Mouse (Mus musculus): ENCODE measurements around the gene Cenpl. TPM values are rescaled to one million over a fixed set of nuclear protein-coding genes. Genes with fewer than 3 reads are reported as not detected.

Gene Cenpl
- total and polyA plus RNA-seq, 2 experiments from 2014 or later: 0.69 to 6.9 TPM

DNA sequence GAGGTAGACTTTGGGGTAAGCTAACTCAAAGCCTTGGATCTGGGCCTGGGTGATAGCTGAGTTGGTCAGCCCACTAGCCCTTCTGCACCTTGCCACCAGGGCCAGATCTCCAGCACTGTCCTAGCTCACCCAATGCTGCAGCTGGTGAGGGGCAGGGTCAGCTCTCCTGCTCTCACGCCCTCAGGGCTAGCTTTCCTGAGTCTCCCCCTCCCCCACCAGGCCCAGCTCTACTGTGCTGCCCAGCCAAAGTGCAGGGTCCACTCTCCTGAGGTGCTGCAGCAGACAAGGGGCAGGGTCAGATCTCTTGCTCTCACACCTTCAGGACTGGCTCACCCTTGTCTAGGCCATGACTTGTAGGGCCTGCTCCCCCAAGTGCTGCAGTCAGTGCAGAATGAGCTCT, 55.9 kb downstream of the Cenpl start:
- Histone ChIP-seq H3K4me1 (ENCODE audit: control insufficient read depth, insufficient read depth) (peaks cover 6% of the 10 kb centered on the region; the same call in 1 of the 2 replicates), H3K4me2 (ENCODE audit: low read depth, low read length) (no peak overlapping the region), H3K4me3 (ENCODE audit: low read depth, low read length) (no peak overlapping the region), H3K27ac (ENCODE audit: low read depth) (no peak overlapping the region), H3K36me3 (replicated peaks; ENCODE audit: control insufficient read depth, insufficient read depth, low read length) (no peaks in the 10 kb centered on the region), H3K27me3 (ENCODE audit: control insufficient read depth, insufficient read depth, low read length) (no peaks in the 10 kb centered on the region), H3K9me3 (replicated peaks; ENCODE audit: control insufficient read depth, low read length) (no peaks in the 10 kb centered on the region), H3K9ac (replicated peaks; ENCODE audit: low read depth, low read length) (no peak overlapping the region)
- no peak for ATAC-seq (ENCODE audit: insufficient read depth, low read depth)
- TF ChIP-seq EP300 (IDR thresholded peaks at IDR 0.05; ENCODE audit: low read depth) (no peak), CTCF (IDR thresholded peaks at IDR 0.05; ENCODE audit: low read depth) (no peak)
- WGBS: 78% methylated on average over 1 of the region's 1 CpGs
- DNase-seq (ENCODE audit: low spot score): no peak

- 1% methylated on average over 41 of the region's 41 CpGs for WGBS
- peaks cover 6% of the 10 kb centered on the region; the same call in 1 of the 2 replicates for H3K4me1 ChIP-seq (ENCODE audit: control insufficient read depth, insufficient read depth)
- H3K4me2 ChIP-seq (ENCODE audit: low read depth, low read length): peak within 1 kb of the TSS; percentile 80
- peak within 1 kb of the TSS; percentile 92 for H3K27ac ChIP-seq (ENCODE audit: low read depth)
- H3K9me3 ChIP-seq (replicated peaks; ENCODE audit: control insufficient read depth, low read length): no peaks in the 10 kb centered on the region
- DNase-seq (ENCODE audit: low spot score): peak; percentile 90
- H3K4me3 ChIP-seq (ENCODE audit: low read depth, low read length): peak within 1 kb of the TSS; percentile 76
- TF ChIP-seq CTCF (IDR thresholded peaks at IDR 0.05; ENCODE audit: low read depth): no peak
- TF ChIP-seq EP300 (IDR thresholded peaks at IDR 0.05; ENCODE audit: low read depth): 0 out of 2 replicates have a peak, but pooled peaks have one; percentile 21
- H3K9ac ChIP-seq (replicated peaks; ENCODE audit: low read depth, low read length): peak within 1 kb of the TSS; percentile 79
- no peaks in the 10 kb centered on the region for H3K36me3 ChIP-seq (replicated peaks; ENCODE audit: control insufficient read depth, insufficient read depth, low read length)
- peak; percentile 95 for ATAC-seq (ENCODE audit: insufficient read depth, low read depth)
- H3K27me3 ChIP-seq (ENCODE audit: control insufficient read depth, insufficient read depth, low read length): no peaks in the 10 kb centered on the region
Measured at GRCm38 (mm10) chr1:161130726-161131664, 60.5 kb downstream of the Cenpl start, which contains the start of gene Klhl20. Klhl20 (minus strand) TSS chr1:161131511.

Other genes starting within 250 kb of the Cenpl start
- 22.5 and 32.6 TPM in 2 replicates for gene Rc3h1, start 164.3 kb upstream of the Cenpl start, total RNA-seq (2014; rRNA removed; ENCODE audit: low replicate concordance)
- gene Rc3h1, start 164.3 kb upstream of the Cenpl start, polyA plus RNA-seq (2015; fragmentation: Nextera tagmentation; extraction: Ambion mirVana): 4.7 and 4.9 TPM in 2 replicates
- gene Serpinc1, start 92.1 kb upstream of the Cenpl start, total RNA-seq (2014; rRNA removed; ENCODE audit: low replicate concordance): 0.53 and 1.3 TPM in 2 replicates
- gene Serpinc1, start 92.1 kb upstream of the Cenpl start, polyA plus RNA-seq (2015; fragmentation: Nextera tagmentation; extraction: Ambion mirVana): 1.5 and 1.6 TPM in 2 replicates
- gene Zbtb37, start 35.9 kb upstream of the Cenpl start, total RNA-seq (2014; rRNA removed; ENCODE audit: low replicate concordance): 3.1 and 5.6 TPM in 2 replicates
- 4.5 and 5.0 TPM in 2 replicates for gene Zbtb37, start 35.9 kb upstream of the Cenpl start, polyA plus RNA-seq (2015; fragmentation: Nextera tagmentation; extraction: Ambion mirVana)
- 16.3 and 18.6 TPM in 2 replicates for gene Dars2, start 55 bp upstream of the Cenpl start, total RNA-seq (2014; rRNA removed; ENCODE audit: low replicate concordance)
- 17.4 and 19.8 TPM in 2 replicates for gene Dars2, start 55 bp upstream of the Cenpl start, polyA plus RNA-seq (2015; fragmentation: Nextera tagmentation; extraction: Ambion mirVana)
- gene Klhl20, start 60.8 kb downstream of the Cenpl start, total RNA-seq (2014; rRNA removed; ENCODE audit: low replicate concordance): 9.8 and 11.1 TPM in 2 replicates
- 7.0 and 8.0 TPM in 2 replicates for gene Klhl20, start 60.8 kb downstream of the Cenpl start, polyA plus RNA-seq (2015; fragmentation: Nextera tagmentation; extraction: Ambion mirVana)
- gene Ankrd45, start 72.0 kb downstream of the Cenpl start, total RNA-seq (2014; rRNA removed; ENCODE audit: low replicate concordance): 5.1 and 5.9 TPM in 2 replicates
- 2.6 and 3.0 TPM in 2 replicates for gene Ankrd45, start 72.0 kb downstream of the Cenpl start, polyA plus RNA-seq (2015; fragmentation: Nextera tagmentation; extraction: Ambion mirVana)
- gene Tex50, start 88.6 kb downstream of the Cenpl start, total RNA-seq (2014; rRNA removed; ENCODE audit: low replicate concordance): not detected in 2 replicates
- gene Tex50, start 88.6 kb downstream of the Cenpl start, polyA plus RNA-seq (2015; fragmentation: Nextera tagmentation; extraction: Ambion mirVana): not detected in 2 replicates
- gene Prdx6, start 180.5 kb downstream of the Cenpl start, total RNA-seq (2014; rRNA removed; ENCODE audit: low replicate concordance): 195 and 219 TPM in 2 replicates
- 311 and 322 TPM in 2 replicates for gene Prdx6, start 180.5 kb downstream of the Cenpl start, polyA plus RNA-seq (2015; fragmentation: Nextera tagmentation; extraction: Ambion mirVana)